Mouse (Mus musculus): ENCODE measurements around the gene Tnrc6b. TPM values are rescaled to one million over a fixed set of nuclear protein-coding genes. Genes with fewer than 3 reads are reported as not detected.

Gene Tnrc6b
- polyA plus RNA-seq, 1 experiment from 2014 or later: 21.2 TPM

DNA sequence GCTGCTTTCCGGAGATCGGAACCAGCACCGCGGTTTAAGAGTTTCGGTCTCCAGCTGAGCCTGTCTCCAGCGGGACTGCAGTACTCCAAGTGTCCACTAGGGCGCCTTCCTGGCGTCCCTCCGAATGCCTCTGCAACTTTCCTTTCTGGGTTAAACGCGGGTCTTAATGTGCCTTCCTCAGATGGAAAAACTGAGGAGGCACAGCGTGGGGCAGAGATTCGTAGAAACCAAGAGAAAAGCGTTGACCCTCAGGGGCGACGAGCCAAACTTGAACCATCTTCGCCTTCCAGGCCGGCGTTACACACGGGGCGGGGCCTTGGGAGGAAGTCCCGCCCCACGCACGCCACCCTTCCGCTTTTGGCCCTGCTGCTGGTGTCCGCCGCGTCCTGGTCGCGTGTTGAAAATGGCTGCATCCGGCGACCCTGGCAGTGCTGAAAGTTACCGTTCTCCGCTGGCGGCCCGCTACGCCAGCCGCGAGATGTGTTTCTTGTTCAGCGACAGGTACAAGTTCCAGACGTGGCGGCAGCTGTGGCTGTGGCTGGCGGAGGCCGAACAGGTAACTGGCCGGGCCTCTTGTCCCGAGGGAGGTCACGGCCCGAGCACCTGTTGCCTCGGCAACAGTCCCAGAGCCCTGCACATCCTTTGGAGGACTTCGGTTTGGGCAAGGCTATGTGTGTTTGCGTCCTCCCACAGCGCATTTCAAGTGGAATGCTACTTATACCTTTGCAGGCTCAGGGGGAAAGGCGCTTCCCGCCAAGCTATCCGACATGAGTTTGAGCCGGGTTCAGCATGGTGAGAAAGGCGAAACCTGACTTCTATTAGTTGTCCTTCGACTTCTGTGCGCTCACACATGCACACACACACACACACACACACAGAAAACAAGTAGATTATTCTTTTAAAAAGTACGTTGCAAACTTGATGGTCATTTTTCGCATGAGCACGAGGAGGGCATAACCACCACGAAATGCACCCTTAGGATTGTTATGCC, 237.3 kb downstream of the Tnrc6b start, which contains the start of gene Adsl:
Adsl (plus strand) TSS at position 346 of the 991 bp plus-strand sequence.
- H3K9me3 ChIP-seq (replicated peaks; ENCODE audit: control insufficient read depth, low read length): no peaks in the 10 kb centered on the region
- ATAC-seq (replicated peaks; ENCODE audit: extremely low read depth, insufficient read depth, low FRiP score): peak; percentile 96
- peak within 1 kb of the TSS; percentile 75 for H3K4me3 ChIP-seq (ENCODE audit: low read length)
- WGBS: under 1% methylated on average over 63 of the region's 63 CpGs
- H3K27ac ChIP-seq (ENCODE audit: low read length): peak within 1 kb of the TSS; percentile 77
- H3K4me1 ChIP-seq (ENCODE audit: control insufficient read depth, insufficient read depth, low read length): peaks cover 9% of the 10 kb centered on the region
- H3K4me2 ChIP-seq (ENCODE audit: low read depth, low read length): peak within 1 kb of the TSS; percentile 65
- peak within 1 kb of the TSS; percentile 80 for H3K9ac ChIP-seq (ENCODE audit: low read length)
- H3K27me3 ChIP-seq (ENCODE audit: control insufficient read depth, insufficient read depth, low read length): no peaks in the 10 kb centered on the region
- peaks cover 12% of the 10 kb centered on the region for H3K36me3 ChIP-seq (ENCODE audit: control insufficient read depth, insufficient read depth)

DNA sequence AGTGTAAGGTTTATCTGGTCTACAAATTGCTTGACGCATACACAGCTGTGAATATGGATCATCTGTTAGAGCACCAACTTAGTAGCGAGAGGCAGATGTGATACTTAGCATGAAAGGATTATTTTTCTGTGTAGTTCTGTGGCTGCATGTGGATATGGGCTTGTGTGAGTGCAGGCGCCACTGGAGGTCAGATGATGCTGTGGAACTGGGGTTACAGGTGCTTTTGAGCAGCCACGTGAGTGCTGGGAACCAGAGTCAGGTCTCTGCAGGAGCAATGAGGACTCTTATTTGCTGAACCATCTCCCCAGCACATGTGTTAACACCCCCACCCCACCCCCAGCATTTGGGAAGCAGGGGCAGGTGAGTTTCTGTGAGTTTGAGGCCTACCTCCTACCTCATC, 238.3 kb downstream of the Tnrc6b start:
- Histone ChIP-seq H3K9me3 (replicated peaks; ENCODE audit: control insufficient read depth, low read length) (no peaks in the 10 kb centered on the region), H3K27ac (ENCODE audit: low read length) (no peak overlapping the region), H3K4me2 (ENCODE audit: low read depth, low read length) (peak overlapping the region; percentile 65), H3K27me3 (ENCODE audit: control insufficient read depth, insufficient read depth, low read length) (no peaks in the 10 kb centered on the region), H3K9ac (ENCODE audit: low read length) (peak overlapping the region; percentile 80), H3K4me1 (ENCODE audit: control insufficient read depth, insufficient read depth, low read length) (peaks cover 9% of the 10 kb centered on the region), H3K4me3 (ENCODE audit: low read length) (peak overlapping the region; percentile 75), H3K36me3 (ENCODE audit: control insufficient read depth, insufficient read depth) (peaks cover 22% of the 10 kb centered on the region)
- WGBS: 50% methylated on average over 4 of the region's 4 CpGs
- no peak for ATAC-seq (replicated peaks; ENCODE audit: extremely low read depth, insufficient read depth, low FRiP score)

DNA sequence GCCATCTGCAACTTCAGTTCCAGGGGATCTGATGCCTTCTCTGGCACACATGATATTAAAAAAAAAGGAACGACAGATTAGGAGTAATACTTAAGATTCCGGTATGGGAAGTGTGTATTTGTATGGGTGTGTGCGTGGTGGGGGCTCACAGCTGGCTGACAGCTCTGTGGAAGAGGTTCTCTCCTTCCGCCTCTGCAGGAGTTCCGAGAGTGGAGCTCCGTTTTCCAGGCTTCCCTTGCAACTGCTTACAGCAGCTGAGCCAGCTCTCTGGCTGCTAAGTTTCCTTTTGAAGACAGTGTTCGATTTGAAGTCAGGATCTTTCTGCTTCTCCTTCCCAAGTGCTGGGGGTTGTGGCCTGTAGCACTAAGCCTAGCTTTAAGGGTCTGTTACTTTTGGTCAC, 238.9 kb downstream of the Tnrc6b start:
- WGBS: 84% methylated on average over 7 of the region's 7 CpGs

DNA sequence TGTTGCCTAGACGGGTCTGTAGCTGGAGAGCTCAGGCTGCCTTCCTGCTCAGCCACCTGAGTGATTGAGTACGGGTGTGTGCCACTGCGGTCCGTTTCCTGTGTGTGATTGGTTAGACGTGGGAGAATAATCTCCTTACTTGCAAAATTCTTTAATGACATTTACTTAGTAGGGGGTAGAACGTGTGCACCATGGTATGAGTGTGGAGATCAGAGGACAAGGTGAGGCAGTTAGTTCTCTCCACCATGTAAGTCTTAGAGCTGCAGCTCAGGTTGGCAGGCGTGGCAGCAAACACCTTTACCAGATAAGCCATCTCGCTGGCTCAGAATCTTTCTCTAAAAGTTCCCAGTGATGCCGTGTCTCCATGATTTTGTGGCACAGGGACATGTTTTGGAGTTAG, 242.9 kb downstream of the Tnrc6b start:
- ATAC-seq (replicated peaks; ENCODE audit: extremely low read depth, insufficient read depth, low FRiP score): no peak
- Histone ChIP-seq H3K4me3 (ENCODE audit: low read length) (no peak overlapping the region), H3K27ac (ENCODE audit: low read length) (no peak overlapping the region), H3K9me3 (replicated peaks; ENCODE audit: control insufficient read depth, low read length) (no peaks in the 10 kb centered on the region), H3K4me2 (ENCODE audit: low read depth, low read length) (no peak overlapping the region), H3K9ac (ENCODE audit: low read length) (no peak overlapping the region), H3K36me3 (ENCODE audit: control insufficient read depth, insufficient read depth) (peaks cover 54% of the 10 kb centered on the region), H3K4me1 (ENCODE audit: control insufficient read depth, insufficient read depth, low read length) (peaks cover 9% of the 10 kb centered on the region), H3K27me3 (ENCODE audit: control insufficient read depth, insufficient read depth, low read length) (no peaks in the 10 kb centered on the region)
- 88% methylated on average over 9 of the region's 9 CpGs for WGBS

More for the DNA sequence above, 238.9 kb downstream of the Tnrc6b start:
- Histone ChIP-seq H3K9ac (ENCODE audit: low read length) (no peak overlapping the region), H3K27me3 (ENCODE audit: control insufficient read depth, insufficient read depth, low read length) (no peaks in the 10 kb centered on the region), H3K36me3 (ENCODE audit: control insufficient read depth, insufficient read depth) (peaks cover 26% of the 10 kb centered on the region), H3K4me3 (ENCODE audit: low read length) (no peak overlapping the region; the same call in 1 of the 2 replicates), H3K4me2 (ENCODE audit: low read depth, low read length) (peak overlapping the region; percentile 65; the same call in 1 of the 2 replicates), H3K9me3 (replicated peaks; ENCODE audit: control insufficient read depth, low read length) (no peaks in the 10 kb centered on the region), H3K27ac (ENCODE audit: low read length) (no peak overlapping the region), H3K4me1 (ENCODE audit: control insufficient read depth, insufficient read depth, low read length) (peaks cover 9% of the 10 kb centered on the region)
- ATAC-seq (replicated peaks; ENCODE audit: extremely low read depth, insufficient read depth, low FRiP score): no peak

DNA sequence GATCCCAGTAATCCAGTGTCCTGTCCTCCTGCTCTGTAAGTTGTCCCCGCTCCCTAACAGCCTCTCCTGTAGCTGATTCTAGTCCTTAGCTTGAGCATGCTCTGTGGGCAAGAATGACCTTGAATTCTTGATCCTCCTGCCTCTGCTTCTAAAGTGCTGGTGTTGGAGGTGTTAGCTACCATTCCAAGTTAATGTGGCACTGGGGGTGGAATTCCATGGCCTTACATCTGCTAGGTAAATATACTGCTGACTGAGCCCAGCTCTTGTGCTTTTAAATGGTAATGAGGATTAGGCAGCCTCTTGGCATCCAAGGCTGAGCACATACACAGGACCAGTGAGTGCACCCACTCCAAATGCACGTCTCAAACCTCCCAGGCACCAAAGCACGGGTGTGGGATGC, 243.7 kb downstream of the Tnrc6b start:
- Histone ChIP-seq H3K4me1 (ENCODE audit: control insufficient read depth, insufficient read depth, low read length) (peaks cover 2% of the 10 kb centered on the region), H3K36me3 (ENCODE audit: control insufficient read depth, insufficient read depth) (peaks cover 58% of the 10 kb centered on the region), H3K9ac (ENCODE audit: low read length) (no peak overlapping the region), H3K4me3 (ENCODE audit: low read length) (no peak overlapping the region), H3K9me3 (replicated peaks; ENCODE audit: control insufficient read depth, low read length) (no peaks in the 10 kb centered on the region), H3K27ac (ENCODE audit: low read length) (no peak overlapping the region), H3K4me2 (ENCODE audit: low read depth, low read length) (no peak overlapping the region), H3K27me3 (ENCODE audit: control insufficient read depth, insufficient read depth, low read length) (no peaks in the 10 kb centered on the region)
- ATAC-seq (replicated peaks; ENCODE audit: extremely low read depth, insufficient read depth, low FRiP score): no peak
- WGBS: 77% methylated on average over 3 of the region's 3 CpGs

DNA sequence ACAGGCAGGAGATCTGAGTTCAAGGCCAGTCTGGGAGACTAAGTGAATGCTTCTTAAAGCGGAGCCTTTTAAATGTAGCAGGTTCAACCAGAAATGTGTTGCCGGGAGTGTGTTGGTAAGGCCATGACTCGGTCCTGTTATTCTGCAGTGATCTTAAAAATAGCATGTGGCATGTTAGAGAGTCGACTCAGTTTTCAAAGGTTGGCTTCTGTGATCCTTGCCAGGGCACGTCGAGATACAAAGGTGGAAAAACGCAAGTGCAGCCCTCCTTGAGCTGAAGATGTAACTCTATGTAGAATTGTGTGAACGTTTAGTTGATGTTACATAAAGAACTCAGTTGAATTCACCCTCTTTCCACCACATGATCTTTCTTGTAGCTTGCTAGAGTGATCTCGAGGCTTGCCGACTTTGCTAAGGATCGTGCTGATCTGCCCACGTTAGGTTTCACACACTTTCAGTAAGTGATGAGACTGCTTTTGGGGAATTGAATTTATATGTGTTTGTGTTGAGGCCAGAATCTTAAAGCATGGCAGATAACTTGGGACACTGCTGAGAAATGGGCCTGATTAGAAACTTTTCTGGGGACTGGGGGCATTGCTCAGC, 244.8 kb downstream of the Tnrc6b start:
- WGBS: 83% methylated on average over 12 of the region's 12 CpGs
- Histone ChIP-seq H3K4me1 (ENCODE audit: control insufficient read depth, insufficient read depth, low read length) (no peaks in the 10 kb centered on the region), H3K27ac (ENCODE audit: low read length) (no peak overlapping the region), H3K9ac (ENCODE audit: low read length) (no peak overlapping the region), H3K36me3 (ENCODE audit: control insufficient read depth, insufficient read depth) (peaks cover 68% of the 10 kb centered on the region), H3K4me3 (ENCODE audit: low read length) (no peak overlapping the region), H3K4me2 (ENCODE audit: low read depth, low read length) (no peak overlapping the region), H3K9me3 (replicated peaks; ENCODE audit: control insufficient read depth, low read length) (no peaks in the 10 kb centered on the region), H3K27me3 (ENCODE audit: control insufficient read depth, insufficient read depth, low read length) (no peaks in the 10 kb centered on the region)
- no peak for ATAC-seq (replicated peaks; ENCODE audit: extremely low read depth, insufficient read depth, low FRiP score)

DNA sequence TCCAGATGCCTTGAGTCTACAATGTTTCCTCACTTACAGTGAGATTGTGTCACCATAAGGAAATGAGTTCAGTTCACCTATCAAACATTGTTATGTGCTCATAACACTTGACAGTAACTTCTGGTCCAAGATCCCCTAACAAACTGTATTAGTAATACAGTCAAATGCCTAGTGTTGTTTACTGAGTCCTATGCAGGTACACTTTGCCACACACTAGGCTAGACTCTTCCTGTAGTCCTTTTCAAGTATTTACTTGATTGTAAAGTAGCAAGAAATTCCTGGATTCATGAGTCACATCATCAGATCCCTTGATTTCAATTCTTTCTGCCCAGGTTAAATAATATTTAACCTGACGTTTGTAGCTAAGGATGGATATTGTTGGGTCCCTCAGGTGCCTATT, 258.3 kb downstream of the Tnrc6b start:
- 89% methylated on average over 1 of the region's 1 CpGs for WGBS
- H3K36me3 ChIP-seq (ENCODE audit: control insufficient read depth, insufficient read depth): peaks cover 45% of the 10 kb centered on the region

DNA sequence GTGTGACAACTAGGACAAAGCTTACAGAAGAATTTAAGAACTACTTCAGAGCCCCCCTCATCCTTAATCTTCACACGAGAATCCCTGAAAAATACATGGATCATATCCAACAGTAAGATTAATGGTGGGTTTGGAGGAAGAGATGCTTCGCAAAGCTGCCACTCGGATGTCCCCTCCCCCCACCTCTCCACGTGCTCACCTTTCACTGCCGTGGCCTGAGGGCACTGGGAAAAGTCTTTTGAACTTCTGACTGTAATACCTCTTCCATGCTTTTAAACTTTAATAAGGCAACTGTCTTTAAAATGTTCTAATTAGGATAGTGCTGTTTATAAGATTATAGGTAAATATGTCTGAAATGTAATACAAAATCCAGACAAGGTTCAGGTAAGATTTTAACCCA, 263.2 kb downstream of the Tnrc6b start:
- Histone ChIP-seq H3K4me3 (ENCODE audit: low read length) (no peak overlapping the region), H3K36me3 (ENCODE audit: control insufficient read depth, insufficient read depth) (peaks cover 4% of the 10 kb centered on the region), H3K27ac (ENCODE audit: low read length) (no peak overlapping the region), H3K9me3 (replicated peaks; ENCODE audit: control insufficient read depth, low read length) (no peaks in the 10 kb centered on the region), H3K4me2 (ENCODE audit: low read depth, low read length) (no peak overlapping the region), H3K9ac (ENCODE audit: low read length) (no peak overlapping the region), H3K4me1 (ENCODE audit: control insufficient read depth, insufficient read depth, low read length) (peaks cover 11% of the 10 kb centered on the region), H3K27me3 (ENCODE audit: control insufficient read depth, insufficient read depth, low read length) (no peaks in the 10 kb centered on the region)
- ATAC-seq (replicated peaks; ENCODE audit: extremely low read depth, insufficient read depth, low FRiP score): no peak
- WGBS: 41% methylated on average over 5 of the region's 5 CpGs

More for the DNA sequence above, 258.3 kb downstream of the Tnrc6b start:
- Histone ChIP-seq H3K27me3 (ENCODE audit: control insufficient read depth, insufficient read depth, low read length) (no peaks in the 10 kb centered on the region), H3K4me3 (ENCODE audit: low read length) (no peak overlapping the region), H3K9me3 (replicated peaks; ENCODE audit: control insufficient read depth, low read length) (no peaks in the 10 kb centered on the region), H3K9ac (ENCODE audit: low read length) (no peak overlapping the region), H3K4me2 (ENCODE audit: low read depth, low read length) (no peak overlapping the region), H3K4me1 (ENCODE audit: control insufficient read depth, insufficient read depth, low read length) (no peaks in the 10 kb centered on the region), H3K27ac (ENCODE audit: low read length) (no peak overlapping the region)
- ATAC-seq (replicated peaks; ENCODE audit: extremely low read depth, insufficient read depth, low FRiP score): no peak

DNA sequence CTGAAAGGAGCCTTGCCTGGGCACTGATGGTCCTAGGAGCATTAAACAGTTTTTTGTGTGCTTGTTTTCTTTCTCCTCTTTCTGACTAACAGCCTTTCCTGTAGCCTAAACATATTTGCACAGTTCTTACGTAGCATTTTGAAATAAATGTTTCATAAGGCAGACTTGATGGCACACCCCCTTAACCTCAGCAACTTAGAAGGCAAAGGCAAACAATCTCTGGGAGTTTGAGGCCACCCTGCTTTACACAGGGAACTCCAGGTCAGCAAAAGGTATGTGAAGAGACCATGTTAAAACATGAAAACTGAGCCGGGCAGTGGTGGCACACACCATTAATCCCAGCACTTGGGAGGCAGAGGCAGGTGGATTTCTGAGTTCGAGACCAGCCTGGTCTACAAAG, 264.6 kb downstream of the Tnrc6b start:
- no peaks in the 10 kb centered on the region for H3K9me3 ChIP-seq (replicated peaks; ENCODE audit: control insufficient read depth, low read length)
- H3K27me3 ChIP-seq (ENCODE audit: control insufficient read depth, insufficient read depth, low read length): no peaks in the 10 kb centered on the region
- H3K4me3 ChIP-seq (ENCODE audit: low read length): no peak overlapping the region
- H3K36me3 ChIP-seq (ENCODE audit: control insufficient read depth, insufficient read depth): no peaks in the 10 kb centered on the region
- no peak overlapping the region for H3K27ac ChIP-seq (ENCODE audit: low read length)
- no peak for ATAC-seq (replicated peaks; ENCODE audit: extremely low read depth, insufficient read depth, low FRiP score)
- no peak overlapping the region for H3K4me2 ChIP-seq (ENCODE audit: low read depth, low read length)
- WGBS: 76% methylated on average over 3 of the region's 3 CpGs
- H3K4me1 ChIP-seq (ENCODE audit: control insufficient read depth, insufficient read depth, low read length): peaks cover 11% of the 10 kb centered on the region
- H3K9ac ChIP-seq (ENCODE audit: low read length): no peak overlapping the region
